Comparison of ENCODE assay signal across 36 mouse cellular contexts in genomic region chr6:129438033-129438432, GRCm38 (mm10). TPM values are rescaled to one million over a fixed set of nuclear protein-coding genes. Genes with fewer than 3 reads are reported as not detected.
"Had no signal": no experiment of that assay in that cellular context is flagged by ENCODE, and none has a peak within 500 bp of the region (broad histone marks: within the 10 kb centered on the region; RNA-seq: fewer than 3 reads in every experiment).

No protein-coding gene starts in this region.

- H3K4me2 ChIP-seq: embryonic facial prominence, embryonic 12.5 days; embryonic facial prominence, embryonic 13.5 days; embryonic facial prominence, embryonic 15.5 days; forebrain, embryonic 12.5 days; forebrain, embryonic 13.5 days; forebrain, embryonic 15.5 days; heart, embryonic 11.5 days had no signal

- H3K27ac ChIP-seq: embryonic facial prominence, embryonic 12.5 days; embryonic facial prominence, embryonic 13.5 days; embryonic facial prominence, embryonic 15.5 days; forebrain, embryonic 10.5 days; forebrain, embryonic 12.5 days; forebrain, embryonic 13.5 days; forebrain, embryonic 15.5 days; gastrocnemius, adult 2 months; heart, adult 2 months; heart, embryonic 10.5 days had no signal

- H3K9ac ChIP-seq: embryonic facial prominence, embryonic 12.5 days; embryonic facial prominence, embryonic 13.5 days; embryonic facial prominence, embryonic 15.5 days; forebrain, embryonic 12.5 days; forebrain, embryonic 13.5 days; forebrain, embryonic 15.5 days; forebrain, postnatal 0 days had no signal

- H3K27me3 ChIP-seq: embryonic facial prominence, embryonic 12.5 days; embryonic facial prominence, embryonic 13.5 days; embryonic facial prominence, embryonic 15.5 days; forebrain, embryonic 12.5 days; forebrain, embryonic 13.5 days; forebrain, embryonic 15.5 days had no signal

- DNase-seq: cerebellum, postnatal 10 days; cerebellum, postnatal 14 days; cerebellum, postnatal 25 days; cerebellum, postnatal 36 days; embryo, embryonic 11 days; forebrain, postnatal 0 days; gastrocnemius, adult 2 months; gastrocnemius, postnatal 10 days; gastrocnemius, postnatal 14 days; gastrocnemius, postnatal 25 days; gastrocnemius, postnatal 36 days; heart, adult 11 months; heart, adult 18-20 months; heart, adult 2 months had no signal

- H3K4me1 ChIP-seq: embryonic facial prominence, embryonic 12.5 days; embryonic facial prominence, embryonic 13.5 days; embryonic facial prominence, embryonic 15.5 days; forebrain, embryonic 10.5 days; forebrain, embryonic 12.5 days; forebrain, embryonic 13.5 days; forebrain, embryonic 15.5 days; heart, embryonic 10.5 days had no signal

- H3K36me3 ChIP-seq: embryonic facial prominence, embryonic 12.5 days; embryonic facial prominence, embryonic 13.5 days; embryonic facial prominence, embryonic 15.5 days; forebrain, embryonic 10.5 days; forebrain, embryonic 12.5 days; forebrain, embryonic 15.5 days; heart, embryonic 10.5 days had no signal

- H3K9me3 ChIP-seq: embryonic facial prominence, embryonic 12.5 days; embryonic facial prominence, embryonic 13.5 days; embryonic facial prominence, embryonic 15.5 days; forebrain, embryonic 10.5 days; forebrain, embryonic 12.5 days; forebrain, embryonic 13.5 days; forebrain, embryonic 15.5 days; heart, embryonic 10.5 days had no signal

- H3K4me3 ChIP-seq: embryonic facial prominence, embryonic 12.5 days; embryonic facial prominence, embryonic 13.5 days; embryonic facial prominence, embryonic 15.5 days; erythroblast, embryonic 14.5 days; forebrain, embryonic 10.5 days; forebrain, embryonic 12.5 days; forebrain, embryonic 13.5 days; forebrain, embryonic 15.5 days; gastrocnemius, adult 2 months; heart, adult 2 months; heart, embryonic 10.5 days had no signal

RNA-seq across cellular contexts. Expression of gene Clec1a, which starts 13.8 kb away (rescaled TPM):
- total RNA-seq: granulocyte monocyte progenitor cell, adult 5-6 weeks had no signal
- polyA plus RNA-seq: erythroblast, embryonic 14.5 days had no signal

RNA-seq across cellular contexts. Expression of gene Clec9a, which starts 29.4 kb away (rescaled TPM):
- total RNA-seq: gastrocnemius, adult 18-20 months; gastrocnemius, adult 2 months; gastrocnemius, adult 8-10 months; gastrocnemius, postnatal 10 days; gastrocnemius, postnatal 14 days; gastrocnemius, postnatal 25 days; gastrocnemius, postnatal 36 days; gastrocnemius, postnatal 4 days; granulocyte monocyte progenitor cell, adult 5-6 weeks had no signal
- polyA plus RNA-seq: cortical plate, adult 2 months; embryonic facial prominence, embryonic 15.5 days; erythroblast, embryonic 14.5 days; forebrain, postnatal 0 days; frontal cortex, adult 2 months had no signal

RNA-seq across cellular contexts. Expression of gene Clec1b, which starts 40.9 kb away (rescaled TPM):
- total RNA-seq: gastrocnemius, adult 18-20 months; gastrocnemius, adult 8-10 months; gastrocnemius, postnatal 25 days; gastrocnemius, postnatal 36 days had no signal
- polyA plus RNA-seq: erythroblast, embryonic 14.5 days; frontal cortex, adult 2 months; gonadal fat pad, adult 2 months had no signal

RNA-seq across cellular contexts. Expression of gene Clec12b, which starts 52.4 kb away (rescaled TPM):
- total RNA-seq: common myeloid progenitor, adult 5-6 weeks; forebrain, postnatal 0 days; gastrocnemius, adult 18-20 months; gastrocnemius, adult 2 months; gastrocnemius, adult 8-10 months; gastrocnemius, postnatal 10 days; gastrocnemius, postnatal 14 days; gastrocnemius, postnatal 25 days; gastrocnemius, postnatal 36 days; granulocyte monocyte progenitor cell, adult 5-6 weeks; heart, adult 18-20 months had no signal
- polyA plus RNA-seq: embryonic facial prominence, embryonic 11.5 days; embryonic facial prominence, embryonic 12.5 days; embryonic facial prominence, embryonic 13.5 days; embryonic facial prominence, embryonic 15.5 days; erythroblast, embryonic 14.5 days; forebrain, embryonic 10.5 days; forebrain, embryonic 11.5 days; forebrain, embryonic 12.5 days; forebrain, embryonic 14.5 days; forebrain, embryonic 16.5 days had no signal
